Mouse (Mus musculus): ENCODE measurements around the gene Bicra. TPM values are rescaled to one million over a fixed set of nuclear protein-coding genes. Genes with fewer than 3 reads are reported as not detected.

Bicra gene
- polyA plus RNA-seq, 1 experiment from 2014 or later, result 5.0 TPM

DNA sequence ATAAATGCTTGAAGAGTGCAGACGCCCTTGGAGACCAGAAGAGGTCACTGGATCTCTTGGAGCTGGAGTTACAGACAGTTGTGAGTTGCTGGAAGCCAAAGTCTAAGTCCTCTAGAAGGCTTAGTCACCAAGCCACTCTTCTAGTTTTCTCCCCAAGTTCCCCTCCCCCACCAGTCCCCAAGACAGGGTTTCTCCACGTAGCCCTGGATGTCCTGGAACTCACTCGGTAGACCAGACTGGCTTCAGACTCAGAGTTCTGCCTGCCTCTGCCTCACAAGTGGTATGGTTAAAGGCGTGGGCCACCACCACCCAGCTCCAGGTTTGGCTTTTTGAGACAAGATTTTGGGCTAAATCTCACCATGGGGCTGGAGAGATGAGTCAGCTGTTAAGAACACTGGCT, 7.2 kb upstream of the Bicra start:
- no peak for ATAC-seq (ENCODE audit: insufficient number of reproducible peaks, insufficient read depth, low FRiP score, low read depth)
- H3K4me3 ChIP-seq (ENCODE audit: control insufficient read depth in 1 of 2, insufficient read depth in 1 of 2, low read depth in 1 of 2, low read length in 2 of 2), result no peak overlapping the region
- no peak overlapping the region for H3K4me2 ChIP-seq (ENCODE audit: low read length)
- H3K27ac ChIP-seq (replicated peaks in 1 of 2; ENCODE audit: control insufficient read depth in 1 of 2, insufficient read depth in 1 of 2, low read depth in 2 of 2, low read length in 2 of 2), result no peak overlapping the region
- H3K27me3 ChIP-seq (ENCODE audit: control insufficient read depth, insufficient read depth, low read length), result no peaks in the 10 kb centered on the region
- H3K9ac ChIP-seq (ENCODE audit: low read length), result no peak overlapping the region
- peaks cover 0 to 8% of the 10 kb centered on the region in 2 experiments; a peak in 3 of 4 replicates for H3K4me1 ChIP-seq (ENCODE audit: control insufficient read depth in 2 of 2, insufficient read depth in 2 of 2, low read length in 2 of 2)
- no peaks in the 10 kb centered on the region for H3K9me3 ChIP-seq (ENCODE audit: control insufficient read depth, low read length)
- H3K36me3 ChIP-seq (ENCODE audit: control insufficient read depth, insufficient read depth, low read length), result no peaks in the 10 kb centered on the region
- WGBS, result 54% methylated on average over 4 of the region's 4 CpGs

DNA sequence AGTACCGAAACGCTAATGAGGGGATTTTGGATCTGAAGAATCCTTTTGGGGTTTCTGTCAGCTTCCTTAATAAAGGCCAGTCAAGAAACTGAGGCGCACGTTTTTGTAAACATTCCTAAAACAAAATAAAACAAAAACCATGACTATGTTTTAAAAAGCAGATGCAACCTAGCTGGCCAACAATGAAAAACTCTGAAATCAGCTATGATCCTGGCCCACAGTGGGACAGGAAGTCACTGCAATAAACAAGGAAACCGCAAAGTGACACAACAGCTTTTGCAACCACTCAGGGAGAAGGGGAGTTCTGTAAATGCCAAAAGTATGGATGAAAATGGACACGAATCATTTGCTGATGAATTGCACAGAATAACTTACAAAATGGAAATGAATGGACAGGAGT, 5.4 kb upstream of the Bicra start:
- H3K27me3 ChIP-seq (ENCODE audit: control insufficient read depth, insufficient read depth, low read length), result no peaks in the 10 kb centered on the region
- H3K4me1 ChIP-seq (ENCODE audit: control insufficient read depth in 2 of 2, insufficient read depth in 2 of 2, low read length in 2 of 2), result peaks cover 7 to 18% of the 10 kb centered on the region in 2 experiments
- no peak for ATAC-seq (ENCODE audit: insufficient number of reproducible peaks, insufficient read depth, low FRiP score, low read depth)
- no peak overlapping the region for H3K9ac ChIP-seq (ENCODE audit: low read length)
- peak overlapping the region; percentile 34 to 87; a peak in 2 of 4 replicates for H3K27ac ChIP-seq (replicated peaks in 1 of 2; ENCODE audit: control insufficient read depth in 1 of 2, insufficient read depth in 1 of 2, low read depth in 2 of 2, low read length in 2 of 2)
- H3K9me3 ChIP-seq (ENCODE audit: control insufficient read depth, low read length), result no peaks in the 10 kb centered on the region
- H3K36me3 ChIP-seq (ENCODE audit: control insufficient read depth, insufficient read depth, low read length), result no peaks in the 10 kb centered on the region
- WGBS, result 17% methylated on average over 6 of the region's 6 CpGs
- peak overlapping the region; percentile 92 for H3K4me2 ChIP-seq (ENCODE audit: low read length)
- peak overlapping the region; percentile 63 to 73 for H3K4me3 ChIP-seq (ENCODE audit: control insufficient read depth in 1 of 2, insufficient read depth in 1 of 2, low read depth in 1 of 2, low read length in 2 of 2)

- peak; percentile 81 for ATAC-seq (ENCODE audit: insufficient number of reproducible peaks, insufficient read depth, low FRiP score, low read depth)
- Histone ChIP-seq H3K9ac (ENCODE audit: low read length) (peak overlapping the region; percentile 83), H3K27me3 (ENCODE audit: control insufficient read depth, insufficient read depth, low read length) (no peaks in the 10 kb centered on the region), H3K4me2 (ENCODE audit: low read length) (peak overlapping the region; percentile 92), H3K36me3 (ENCODE audit: control insufficient read depth, insufficient read depth, low read length) (no peaks in the 10 kb centered on the region), H3K27ac (replicated peaks in 1 of 2; ENCODE audit: control insufficient read depth in 1 of 2, insufficient read depth in 1 of 2, low read depth in 2 of 2, low read length in 2 of 2) (peak overlapping the region; percentile 79 to 87), H3K4me1 (ENCODE audit: control insufficient read depth in 2 of 2, insufficient read depth in 2 of 2, low read length in 2 of 2) (peaks cover 7 to 18% of the 10 kb centered on the region in 2 experiments), H3K4me3 (ENCODE audit: control insufficient read depth in 1 of 2, insufficient read depth in 1 of 2, low read depth in 1 of 2, low read length in 2 of 2) (peak overlapping the region; percentile 63 to 73), H3K9me3 (ENCODE audit: control insufficient read depth, low read length) (no peaks in the 10 kb centered on the region)
- under 1% methylated on average over 24 of the region's 24 CpGs for WGBS
Observed at GRCm38 (mm10) chr7:16052684-16053083, 5.0 kb upstream of the Bicra start.

GRCm38 (mm10) chr7:16051883-16052595, 4.3 kb upstream of the Bicra start:
- Histone ChIP-seq H3K4me1 (ENCODE audit: control insufficient read depth in 2 of 2, insufficient read depth in 2 of 2, low read length in 2 of 2) (peaks cover 7 to 18% of the 10 kb centered on the region in 2 experiments), H3K36me3 (ENCODE audit: control insufficient read depth, insufficient read depth, low read length) (no peaks in the 10 kb centered on the region), H3K27me3 (ENCODE audit: control insufficient read depth, insufficient read depth, low read length) (no peaks in the 10 kb centered on the region), H3K4me3 (ENCODE audit: control insufficient read depth in 1 of 2, insufficient read depth in 1 of 2, low read depth in 1 of 2, low read length in 2 of 2) (peak overlapping the region; percentile 63 to 73), H3K4me2 (ENCODE audit: low read length) (peak overlapping the region; percentile 92), H3K9ac (ENCODE audit: low read length) (peak overlapping the region; percentile 83), H3K27ac (replicated peaks in 1 of 2; ENCODE audit: control insufficient read depth in 1 of 2, insufficient read depth in 1 of 2, low read depth in 2 of 2, low read length in 2 of 2) (peak overlapping the region; percentile 79 to 87), H3K9me3 (ENCODE audit: control insufficient read depth, low read length) (no peaks in the 10 kb centered on the region)
- no peak; the same call in 1 of the 2 replicates for ATAC-seq (ENCODE audit: insufficient number of reproducible peaks, insufficient read depth, low FRiP score, low read depth)
- 4% methylated on average over 19 of the region's 19 CpGs for WGBS

DNA sequence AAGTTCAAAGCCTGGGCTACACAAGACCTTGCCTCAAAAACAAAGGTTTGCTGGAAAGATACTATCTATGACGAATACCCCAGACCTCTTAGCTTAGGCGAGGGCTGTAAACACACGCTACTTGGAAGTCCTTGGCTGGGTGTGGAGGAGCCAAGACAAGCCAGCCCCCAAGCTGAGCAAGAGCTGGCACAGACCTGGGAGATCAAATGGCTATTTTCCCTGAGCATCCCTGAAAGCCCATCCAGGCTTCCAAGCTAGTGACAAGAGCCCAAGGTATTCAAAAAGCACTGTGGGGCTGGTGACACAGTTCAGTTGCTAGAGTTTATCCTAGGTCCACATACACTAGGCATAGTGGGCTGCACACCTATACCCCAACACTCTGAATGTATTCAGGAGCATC, 2.9 kb upstream of the Bicra start:
- Histone ChIP-seq H3K27ac (replicated peaks in 1 of 2; ENCODE audit: control insufficient read depth in 1 of 2, insufficient read depth in 1 of 2, low read depth in 2 of 2, low read length in 2 of 2) (no peak overlapping the region), H3K36me3 (ENCODE audit: control insufficient read depth, insufficient read depth, low read length) (no peaks in the 10 kb centered on the region), H3K9ac (ENCODE audit: low read length) (no peak overlapping the region), H3K4me2 (ENCODE audit: low read length) (no peak overlapping the region), H3K4me1 (ENCODE audit: control insufficient read depth in 2 of 2, insufficient read depth in 2 of 2, low read length in 2 of 2) (peaks cover 15 to 26% of the 10 kb centered on the region in 2 experiments), H3K4me3 (ENCODE audit: control insufficient read depth in 1 of 2, insufficient read depth in 1 of 2, low read depth in 1 of 2, low read length in 2 of 2) (no peak overlapping the region), H3K27me3 (ENCODE audit: control insufficient read depth, insufficient read depth, low read length) (no peaks in the 10 kb centered on the region), H3K9me3 (ENCODE audit: control insufficient read depth, low read length) (no peaks in the 10 kb centered on the region)
- ATAC-seq (ENCODE audit: insufficient number of reproducible peaks, insufficient read depth, low FRiP score, low read depth), result no peak
- 84% methylated on average over 3 of the region's 3 CpGs for WGBS

DNA sequence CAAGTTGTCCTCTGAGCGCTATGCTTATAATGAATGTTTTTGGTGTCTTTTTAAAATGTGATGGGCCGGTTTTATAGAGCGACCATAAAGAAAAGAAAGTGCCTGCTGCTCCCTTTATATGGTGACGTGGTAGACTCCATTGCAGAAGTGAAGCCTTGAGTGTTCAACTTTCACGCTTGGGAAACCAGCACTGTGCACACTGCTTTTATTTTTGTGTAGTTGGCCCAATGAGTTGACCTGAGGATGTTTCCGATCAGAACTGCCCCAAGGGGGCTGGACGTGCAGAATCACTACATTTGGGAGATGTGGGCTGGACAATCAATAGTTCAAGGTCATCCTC, 1.8 kb upstream of the Bicra start:
- Histone ChIP-seq H3K27me3 (ENCODE audit: control insufficient read depth, insufficient read depth, low read length) (no peaks in the 10 kb centered on the region), H3K9ac (ENCODE audit: low read length) (peak overlapping the region; percentile 88; the same call in 1 of the 2 replicates), H3K4me3 (ENCODE audit: control insufficient read depth in 1 of 2, insufficient read depth in 1 of 2, low read depth in 1 of 2, low read length in 2 of 2) (peak overlapping the region; percentile 64 to 89; a peak in 3 of 4 replicates), H3K27ac (replicated peaks in 1 of 2; ENCODE audit: control insufficient read depth in 1 of 2, insufficient read depth in 1 of 2, low read depth in 2 of 2, low read length in 2 of 2) (peak overlapping the region in 1 of 2 experiments; percentile 87; a peak in 1 of 4 replicates), H3K9me3 (ENCODE audit: control insufficient read depth, low read length) (no peaks in the 10 kb centered on the region), H3K4me2 (ENCODE audit: low read length) (peak overlapping the region; percentile 90), H3K36me3 (ENCODE audit: control insufficient read depth, insufficient read depth, low read length) (no peaks in the 10 kb centered on the region), H3K4me1 (ENCODE audit: control insufficient read depth in 2 of 2, insufficient read depth in 2 of 2, low read length in 2 of 2) (peaks cover 21 to 37% of the 10 kb centered on the region in 2 experiments)
- 77% methylated on average over 7 of the region's 7 CpGs for WGBS
- no peak for ATAC-seq (ENCODE audit: insufficient number of reproducible peaks, insufficient read depth, low FRiP score, low read depth)

DNA sequence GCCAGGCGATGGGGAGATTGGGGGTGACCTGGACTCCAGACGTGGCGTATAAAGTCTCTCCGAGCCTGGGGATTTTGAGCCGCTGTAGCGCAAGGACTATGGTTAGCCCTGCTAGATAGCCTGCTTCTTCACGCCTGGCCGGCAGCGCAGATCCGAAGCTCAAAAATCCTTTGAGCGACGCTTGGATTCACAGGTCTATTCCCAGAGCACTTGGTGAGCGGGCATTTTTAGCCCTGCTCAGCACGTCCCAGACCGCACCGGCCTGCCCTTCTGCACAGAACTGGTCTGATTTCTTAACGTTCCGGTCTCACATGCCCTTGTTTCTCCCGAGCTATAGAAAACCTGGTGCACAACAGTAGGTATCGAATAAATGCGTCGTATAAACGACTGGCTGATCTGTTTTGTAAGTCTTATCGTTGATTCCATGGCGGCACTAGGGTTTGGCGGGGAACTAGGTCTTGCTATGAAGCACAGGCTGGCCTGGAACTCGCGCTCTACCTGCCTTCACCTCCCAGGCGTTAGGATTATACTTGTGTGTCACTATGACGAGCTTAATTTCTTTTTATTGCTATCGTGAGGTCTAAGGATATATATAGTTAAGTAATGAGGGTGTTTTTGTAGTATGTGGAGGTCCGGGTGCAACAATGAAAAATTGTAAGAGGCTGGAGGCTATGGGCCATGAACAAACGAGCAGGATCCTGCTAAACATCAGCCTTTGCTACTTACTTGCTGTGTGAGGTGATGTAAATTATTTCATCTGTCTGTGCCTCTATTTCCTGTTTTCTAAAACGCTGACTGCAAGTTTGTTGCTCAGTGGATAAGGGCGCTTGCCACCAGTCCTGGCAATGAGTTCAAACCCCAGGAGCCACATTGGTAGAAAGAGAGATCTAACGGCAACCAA, 1.2 kb upstream of the Bicra start:
- peak overlapping the region; percentile 64 to 89 for H3K4me3 ChIP-seq (ENCODE audit: control insufficient read depth in 1 of 2, insufficient read depth in 1 of 2, low read depth in 1 of 2, low read length in 2 of 2)
- no peaks in the 10 kb centered on the region for H3K27me3 ChIP-seq (ENCODE audit: control insufficient read depth, insufficient read depth, low read length)
- H3K9ac ChIP-seq (ENCODE audit: low read length), result peak overlapping the region; percentile 88
- WGBS, result 8% methylated on average over 36 of the region's 36 CpGs
- H3K9me3 ChIP-seq (ENCODE audit: control insufficient read depth, low read length), result no peaks in the 10 kb centered on the region
- peaks cover 23 to 43% of the 10 kb centered on the region in 2 experiments for H3K4me1 ChIP-seq (ENCODE audit: control insufficient read depth in 2 of 2, insufficient read depth in 2 of 2, low read length in 2 of 2)
- no peak for ATAC-seq (ENCODE audit: insufficient number of reproducible peaks, insufficient read depth, low FRiP score, low read depth)
- H3K27ac ChIP-seq (replicated peaks in 1 of 2; ENCODE audit: control insufficient read depth in 1 of 2, insufficient read depth in 1 of 2, low read depth in 2 of 2, low read length in 2 of 2), result peak overlapping the region; percentile 79 to 87
- H3K4me2 ChIP-seq (ENCODE audit: low read length), result peak overlapping the region; percentile 90
- H3K36me3 ChIP-seq (ENCODE audit: control insufficient read depth, insufficient read depth, low read length), result no peaks in the 10 kb centered on the region
